Mouse (Mus musculus): ENCODE results near the gene Selenow. TPM values are rescaled to one million over a fixed set of nuclear protein-coding genes. Genes with fewer than 3 reads are reported as not detected.

Gene Selenow
- polyA plus RNA-seq, 1 experiment from 2014 or later, result 987 TPM

- Histone ChIP-seq H3K4me3 (ENCODE audit: low read depth, low read length) (no peak overlapping the region), H3K27me3 (ENCODE audit: control insufficient read depth, insufficient read depth, low read length) (no peaks in the 10 kb centered on the region), H3K4me1 (ENCODE audit: control insufficient read depth, insufficient read depth, low read length) (no peaks in the 10 kb centered on the region), H3K9ac (replicated peaks; ENCODE audit: low read depth, low read length) (no peak overlapping the region), H3K4me2 (replicated peaks; ENCODE audit: low read depth, low read length) (no peak overlapping the region), H3K36me3 (ENCODE audit: control insufficient read depth, insufficient read depth, low read length) (no peaks in the 10 kb centered on the region), H3K27ac (ENCODE audit: low read length) (no peak overlapping the region), H3K9me3 (ENCODE audit: control insufficient read depth, low read depth, low read length) (no peaks in the 10 kb centered on the region)
- 13% methylated on average over 7 of the region's 7 CpGs for WGBS
- ATAC-seq (ENCODE audit: insufficient number of reproducible peaks, insufficient read depth, low FRiP score, low read depth), result no peak
These were observed 40.8 kb downstream of the Selenow start for GRCm38 (mm10) chr7:15881388-15881787.

- ATAC-seq (ENCODE audit: insufficient number of reproducible peaks, insufficient read depth, low FRiP score, low read depth), result no peak
- Histone ChIP-seq H3K36me3 (ENCODE audit: control insufficient read depth, insufficient read depth, low read length) (no peaks in the 10 kb centered on the region), H3K9ac (replicated peaks; ENCODE audit: low read depth, low read length) (no peak within 1 kb of the TSS), H3K4me2 (replicated peaks; ENCODE audit: low read depth, low read length) (no peak within 1 kb of the TSS), H3K9me3 (ENCODE audit: control insufficient read depth, low read depth, low read length) (no peaks in the 10 kb centered on the region), H3K4me1 (ENCODE audit: control insufficient read depth, insufficient read depth, low read length) (no peaks in the 10 kb centered on the region), H3K27me3 (ENCODE audit: control insufficient read depth, insufficient read depth, low read length) (no peaks in the 10 kb centered on the region), H3K27ac (ENCODE audit: low read length) (no peak within 1 kb of the TSS), H3K4me3 (ENCODE audit: low read depth, low read length) (no peak within 1 kb of the TSS)
- WGBS, result 36% methylated on average over 4 of the region's 4 CpGs
These were observed 42.4 kb downstream of the Selenow start, which contains the start of gene Crx for GRCm38 (mm10) chr7:15879756-15880155. Gene Crx (minus strand): TSS chr7:15879968.

Other genes with a start within 250 kb of the Selenow start
- gene Obox5, start 172.3 kb downstream of the Selenow start, polyA plus RNA-seq (2014; fragmentation: Nextera tagmentation; extraction: Ambion mirVana), result not detected in 2 replicates
- gene Obox6, start 82.7 kb downstream of the Selenow start, polyA plus RNA-seq (2014; fragmentation: Nextera tagmentation; extraction: Ambion mirVana), result not detected in 2 replicates
- not detected in 2 replicates for gene Crx, start 42.4 kb downstream of the Selenow start, polyA plus RNA-seq (2014; fragmentation: Nextera tagmentation; extraction: Ambion mirVana)
- gene Crxos, start 39.8 kb downstream of the Selenow start, polyA plus RNA-seq (2014; fragmentation: Nextera tagmentation; extraction: Ambion mirVana), result not detected in 2 replicates
- 187 and 201 TPM in 2 replicates for gene Nop53, start 23.7 kb upstream of the Selenow start, polyA plus RNA-seq (2014; fragmentation: Nextera tagmentation; extraction: Ambion mirVana)
- 36.1 and 49.9 TPM in 2 replicates for gene Ehd2, start 45.2 kb upstream of the Selenow start, polyA plus RNA-seq (2014; fragmentation: Nextera tagmentation; extraction: Ambion mirVana)
- gene Bicra, start 125.5 kb upstream of the Selenow start, polyA plus RNA-seq (2014; fragmentation: Nextera tagmentation; extraction: Ambion mirVana), result 7.7 and 8.3 TPM in 2 replicates
- gene Zfp541, start 139.4 kb upstream of the Selenow start, polyA plus RNA-seq (2014; fragmentation: Nextera tagmentation; extraction: Ambion mirVana), result 0.12 TPM in 1 of 2 replicates, not detected in the other
- 188 and 213 TPM in 2 replicates for gene Napa, start 176.1 kb upstream of the Selenow start, polyA plus RNA-seq (2014; fragmentation: Nextera tagmentation; extraction: Ambion mirVana)
- gene Kptn, start 197.5 kb upstream of the Selenow start, polyA plus RNA-seq (2014; fragmentation: Nextera tagmentation; extraction: Ambion mirVana), result 30.3 and 31.2 TPM in 2 replicates
- 0.35 and 0.38 TPM in 2 replicates for gene Slc8a2, start 207.4 kb upstream of the Selenow start, polyA plus RNA-seq (2014; fragmentation: Nextera tagmentation; extraction: Ambion mirVana)

All from stomach, embryonic 14.5 days (tissue).